Mouse (Mus musculus) layer of hippocampus, adult 18-20 months (tissue): Measurements from ENCODE around the gene Gtf2ird1. TPM values are rescaled to one million over a fixed set of nuclear protein-coding genes. Genes with fewer than 3 reads are reported as not detected.
"Not testable (repeated sequence)": the region's sequence is repeated elsewhere in the genome, so short reads cannot be mapped to it uniquely, and the experiment has no call there.

Experiments used
- DNase-seq, 2 experiments: peaks; one replicate each; pipeline ENCODE4 v3.0.0; 2022; ENCODE audit warnings: low spot score in 2 of 2
- total RNA-seq, 2 experiments: library from RNA; stranded (reverse); gene quantifications; 2 replicates each; pipeline ENCODE4 v1.2.3; 2021

Gtf2ird1 gene
- total RNA-seq, 2 experiments from 2014 or later: 19.8 to 27.3 TPM

GRCm38 (mm10) chr5:134412341-134412740 lies 44.2 kb downstream of the Gtf2ird1 start:
- no peak for DNase-seq

- DNase-seq: no peak
These were observed 46.1 kb downstream of the Gtf2ird1 start for GRCm38 (mm10) chr5:134410307-134410836.

- DNase-seq: no peak
These were observed 46.8 kb downstream of the Gtf2ird1 start for GRCm38 (mm10) chr5:134409606-134410306.

GRCm38 (mm10) chr5:134408119-134408518 lies 48.4 kb downstream of the Gtf2ird1 start:
- DNase-seq: no peak

GRCm38 (mm10) chr5:134401841-134402240 lies 54.7 kb downstream of the Gtf2ird1 start:
- peak; percentile 83 to 93 for DNase-seq

- DNase-seq: no peak
These were observed 58.9 kb downstream of the Gtf2ird1 start for GRCm38 (mm10) chr5:134397434-134398163.

GRCm38 (mm10) chr5:134396519-134396918 lies 60.0 kb downstream of the Gtf2ird1 start:
- no peak for DNase-seq

GRCm38 (mm10) chr5:134394624-134395023 lies 61.9 kb downstream of the Gtf2ird1 start:
- no peak for DNase-seq

- DNase-seq: no peak
These were observed 62.9 kb downstream of the Gtf2ird1 start for GRCm38 (mm10) chr5:134393624-134394023.

GRCm38 (mm10) chr5:134385106-134385505 lies 71.4 kb downstream of the Gtf2ird1 start:
- peak in 1 of 2 experiments; percentile 62 for DNase-seq

GRCm38 (mm10) chr5:134375256-134375655 lies 81.3 kb downstream of the Gtf2ird1 start:
- DNase-seq: no peak

GRCm38 (mm10) chr5:134374546-134374945 lies 82.0 kb downstream of the Gtf2ird1 start:
- no peak for DNase-seq

GRCm38 (mm10) chr5:134373912-134374488 lies 82.5 kb downstream of the Gtf2ird1 start:
- DNase-seq: peak; percentile 17 to 74

GRCm38 (mm10) chr5:134372926-134373658 lies 83.4 kb downstream of the Gtf2ird1 start:
- no peak for DNase-seq

GRCm38 (mm10) chr5:134371511-134372289 lies 84.8 kb downstream of the Gtf2ird1 start:
- DNase-seq: no peak

GRCm38 (mm10) chr5:134370831-134371230 lies 85.7 kb downstream of the Gtf2ird1 start:
- no peak for DNase-seq

GRCm38 (mm10) chr5:134359101-134359500 lies 97.4 kb downstream of the Gtf2ird1 start:
- no peak for DNase-seq

- DNase-seq: not testable (repeated sequence)
These were observed 101.1 kb downstream of the Gtf2ird1 start for GRCm38 (mm10) chr5:134355372-134355771.

- DNase-seq: peak in 1 of 2 experiments; percentile 20
These were observed 103.4 kb downstream of the Gtf2ird1 start for GRCm38 (mm10) chr5:134353117-134353516.

- DNase-seq: no peak
These were observed 104.0 kb downstream of the Gtf2ird1 start for GRCm38 (mm10) chr5:134352527-134353001.
